Mouse (Mus musculus): ENCODE measurements around the gene Iqsec1.

GRCm38 (mm10) chr6:90915585-90915984 is 72.9 kb downstream of the Iqsec1 start:
- TF ChIP-seq CTCF (IDR thresholded peaks at IDR 0.05; ENCODE audit: low read depth) (no peak), EP300 (IDR thresholded peaks at IDR 0.05; ENCODE audit: low read depth) (no peak)

Measured in heart, postnatal 0 days (tissue).